Mouse (Mus musculus): Measurements from ENCODE around the gene Iqub. TPM values are rescaled to one million over a fixed set of nuclear protein-coding genes. Genes with fewer than 3 reads are reported as not detected.

The Iqub gene
- polyA plus RNA-seq, 1 experiment = 0.03 TPM

DNA sequence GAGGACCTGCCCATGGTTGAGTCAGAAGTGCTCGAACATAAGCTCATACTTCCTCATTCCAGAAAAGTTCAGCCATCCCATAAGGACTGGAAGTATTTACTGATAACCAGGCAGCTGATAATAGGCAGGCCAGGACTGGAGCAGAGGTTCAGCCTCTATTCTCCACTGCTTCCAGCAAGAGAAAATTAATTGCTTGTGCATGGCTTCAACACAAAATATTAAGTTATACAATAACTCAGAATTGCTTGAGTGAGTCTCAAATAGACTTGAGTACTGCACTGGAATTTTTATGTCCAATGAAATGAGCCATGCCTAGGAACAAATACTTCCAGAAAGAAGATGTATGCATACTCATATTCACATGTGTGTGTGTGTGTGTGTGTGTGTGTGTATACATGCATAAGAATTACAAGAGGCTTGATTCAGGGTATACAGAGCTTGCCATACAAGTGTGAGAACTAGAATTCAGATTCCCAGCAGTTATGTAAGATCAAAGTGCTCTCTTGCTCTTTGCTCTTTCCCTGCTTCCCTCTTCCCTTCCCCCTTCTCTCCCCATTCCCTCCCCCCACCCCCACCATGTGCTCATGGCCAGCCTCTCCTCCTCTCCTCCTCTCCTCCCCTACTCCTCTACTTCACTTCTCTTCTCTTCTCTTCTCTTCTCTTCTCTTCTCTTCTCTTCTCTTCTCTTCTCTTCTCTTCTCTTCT, 32.0 kb upstream of the Iqub start:
- Histone ChIP-seq H3K4me3 (ENCODE audit: insufficient read depth, low read depth, low read length) (no peak overlapping the region), H3K36me3 (ENCODE audit: control insufficient read depth, insufficient read depth, low read length) (no peaks in the 10 kb centered on the region), H3K27ac (ENCODE audit: insufficient read depth, low read depth, low read length) (peak overlapping the region; percentile 73), H3K4me1 (ENCODE audit: control insufficient read depth, insufficient read depth, low read length) (peaks cover 7% of the 10 kb centered on the region), H3K27me3 (replicated peaks; ENCODE audit: control insufficient read depth, insufficient read depth, low read length) (no peaks in the 10 kb centered on the region)
- TF ChIP-seq CTCF (conservative IDR thresholded peaks at IDR 0.05; ENCODE audit: insufficient read depth, insufficient read length, low read depth, low read length) = no peak
- TF ChIP-seq POLR2A (IDR thresholded peaks at IDR 0.05; ENCODE audit: low read depth, low read length) = no peak
- peak; percentile 79 for DNase-seq
- WGBS = 15% methylated on average over 1 of the region's 1 CpGs

DNA sequence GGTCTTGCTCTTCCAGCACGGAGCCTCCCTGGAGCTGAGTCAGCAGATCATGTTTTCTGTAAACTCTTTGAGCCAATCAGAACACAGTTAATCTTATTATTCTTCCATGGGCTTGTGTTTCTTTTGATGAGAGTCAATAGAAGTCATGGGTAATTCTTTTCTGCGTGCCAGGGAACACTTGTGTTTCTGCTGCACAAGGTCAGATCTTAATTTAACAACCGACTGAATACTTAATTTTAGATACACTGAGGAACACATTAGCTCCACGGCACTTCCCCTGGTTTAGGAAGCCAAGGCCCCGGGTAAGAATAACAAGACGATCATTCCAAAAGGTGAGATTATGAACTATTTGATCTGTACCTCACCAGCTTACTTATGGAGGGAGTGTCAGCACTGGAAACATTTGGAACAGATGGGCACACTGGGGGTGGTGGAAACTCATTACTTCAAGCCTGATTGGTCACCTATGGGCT, 28.3 kb upstream of the Iqub start:
- Histone ChIP-seq H3K4me3 (ENCODE audit: insufficient read depth, low read depth, low read length) (no peak overlapping the region), H3K36me3 (ENCODE audit: control insufficient read depth, insufficient read depth, low read length) (no peaks in the 10 kb centered on the region), H3K27me3 (replicated peaks; ENCODE audit: control insufficient read depth, insufficient read depth, low read length) (no peaks in the 10 kb centered on the region), H3K4me1 (ENCODE audit: control insufficient read depth, insufficient read depth, low read length) (peaks cover 7% of the 10 kb centered on the region), H3K27ac (ENCODE audit: insufficient read depth, low read depth, low read length) (0 out of 2 replicates have a peak overlapping the region, but pooled peaks have one; percentile 41)
- TF ChIP-seq CTCF (conservative IDR thresholded peaks at IDR 0.05; ENCODE audit: insufficient read depth, insufficient read length, low read depth, low read length) (no peak), POLR2A (IDR thresholded peaks at IDR 0.05; ENCODE audit: low read depth, low read length) (no peak)
- 55% methylated on average over 6 of the region's 6 CpGs for WGBS
- no peak for DNase-seq

DNA sequence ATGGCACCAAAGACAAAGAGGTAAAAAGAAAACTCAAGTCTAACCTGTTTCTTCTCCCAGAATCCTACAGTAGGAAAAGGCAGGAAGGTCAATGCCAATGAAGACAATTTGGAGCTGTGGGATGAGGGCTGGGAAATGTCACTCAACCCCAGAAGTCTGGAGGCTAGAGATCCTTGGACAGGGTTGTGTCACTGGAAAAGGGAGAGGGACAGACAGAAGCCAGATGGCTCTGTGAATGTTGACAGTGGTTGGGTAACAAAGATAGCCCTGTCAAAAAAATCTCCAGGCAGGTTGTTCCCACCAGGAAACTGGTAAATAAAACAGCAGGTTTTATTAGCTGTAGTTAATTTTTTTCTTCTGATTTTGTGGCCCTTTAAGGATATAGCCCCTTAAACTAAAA, 27.5 kb upstream of the Iqub start:
- no peak for TF ChIP-seq POLR2A (IDR thresholded peaks at IDR 0.05; ENCODE audit: low read depth, low read length)
- TF ChIP-seq CTCF (conservative IDR thresholded peaks at IDR 0.05; ENCODE audit: insufficient read depth, insufficient read length, low read depth, low read length) = no peak
- no peak for DNase-seq
- no peak overlapping the region for H3K4me3 ChIP-seq (ENCODE audit: insufficient read depth, low read depth, low read length)
- H3K27ac ChIP-seq (ENCODE audit: insufficient read depth, low read depth, low read length) = no peak overlapping the region
- no peaks in the 10 kb centered on the region for H3K36me3 ChIP-seq (ENCODE audit: control insufficient read depth, insufficient read depth, low read length)
- peaks cover 7% of the 10 kb centered on the region for H3K4me1 ChIP-seq (ENCODE audit: control insufficient read depth, insufficient read depth, low read length)
- no peaks in the 10 kb centered on the region for H3K27me3 ChIP-seq (replicated peaks; ENCODE audit: control insufficient read depth, insufficient read depth, low read length)

DNA sequence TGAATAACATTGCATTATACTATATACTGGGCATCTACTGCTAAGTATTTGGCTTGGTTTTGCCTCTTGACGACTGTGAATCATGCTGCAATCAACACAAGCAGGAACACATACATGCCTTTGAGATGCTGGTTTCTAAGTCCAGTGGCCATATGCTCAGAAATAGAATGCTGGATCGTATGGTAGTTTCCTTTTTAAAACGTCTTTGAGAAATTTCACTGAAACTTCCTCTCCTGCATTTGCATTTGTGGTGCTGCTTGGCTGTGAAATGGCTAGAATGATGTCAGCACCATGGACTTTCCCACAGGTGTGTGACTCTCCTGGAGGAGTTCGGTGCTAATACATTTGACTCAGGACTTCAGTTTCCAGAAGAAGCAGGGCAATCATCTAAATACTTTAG, 25.2 kb upstream of the Iqub start:
- 67% methylated on average over 4 of the region's 4 CpGs for WGBS
- no peak overlapping the region for H3K4me3 ChIP-seq (ENCODE audit: insufficient read depth, low read depth, low read length)
- DNase-seq = no peak
- no peaks in the 10 kb centered on the region for H3K27me3 ChIP-seq (replicated peaks; ENCODE audit: control insufficient read depth, insufficient read depth, low read length)
- TF ChIP-seq CTCF (conservative IDR thresholded peaks at IDR 0.05; ENCODE audit: insufficient read depth, insufficient read length, low read depth, low read length) = no peak
- no peak for TF ChIP-seq POLR2A (IDR thresholded peaks at IDR 0.05; ENCODE audit: low read depth, low read length)
- no peaks in the 10 kb centered on the region for H3K4me1 ChIP-seq (ENCODE audit: control insufficient read depth, insufficient read depth, low read length)
- H3K36me3 ChIP-seq (ENCODE audit: control insufficient read depth, insufficient read depth, low read length) = no peaks in the 10 kb centered on the region
- H3K27ac ChIP-seq (ENCODE audit: insufficient read depth, low read depth, low read length) = no peak overlapping the region

DNA sequence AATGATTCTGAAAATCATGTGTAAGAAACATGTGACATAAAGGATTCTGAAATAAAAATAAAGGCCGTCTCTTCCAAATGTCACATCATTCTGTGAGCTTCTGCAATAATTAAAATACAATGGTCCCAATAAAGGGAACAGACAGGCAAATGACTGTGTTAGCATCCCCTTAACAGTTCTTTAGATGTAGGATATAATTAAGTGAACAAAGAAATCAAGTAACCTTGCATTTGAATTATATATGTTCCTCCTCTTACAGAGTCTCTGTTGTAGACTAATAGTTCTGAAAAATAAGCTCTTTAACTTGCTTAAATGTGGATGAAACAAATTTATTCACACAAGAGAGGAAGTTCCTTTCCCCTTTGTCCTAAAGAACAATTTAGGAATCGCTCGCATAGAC, 23.6 kb upstream of the Iqub start:
- H3K36me3 ChIP-seq (ENCODE audit: control insufficient read depth, insufficient read depth, low read length) = no peaks in the 10 kb centered on the region
- no peak overlapping the region for H3K27ac ChIP-seq (ENCODE audit: insufficient read depth, low read depth, low read length)
- WGBS = 81% methylated on average over 3 of the region's 3 CpGs
- no peaks in the 10 kb centered on the region for H3K4me1 ChIP-seq (ENCODE audit: control insufficient read depth, insufficient read depth, low read length)
- TF ChIP-seq POLR2A (IDR thresholded peaks at IDR 0.05; ENCODE audit: low read depth, low read length) (no peak), CTCF (conservative IDR thresholded peaks at IDR 0.05; ENCODE audit: insufficient read depth, insufficient read length, low read depth, low read length) (no peak)
- H3K4me3 ChIP-seq (ENCODE audit: insufficient read depth, low read depth, low read length) = no peak overlapping the region
- H3K27me3 ChIP-seq (replicated peaks; ENCODE audit: control insufficient read depth, insufficient read depth, low read length) = no peaks in the 10 kb centered on the region
- no peak for DNase-seq

DNA sequence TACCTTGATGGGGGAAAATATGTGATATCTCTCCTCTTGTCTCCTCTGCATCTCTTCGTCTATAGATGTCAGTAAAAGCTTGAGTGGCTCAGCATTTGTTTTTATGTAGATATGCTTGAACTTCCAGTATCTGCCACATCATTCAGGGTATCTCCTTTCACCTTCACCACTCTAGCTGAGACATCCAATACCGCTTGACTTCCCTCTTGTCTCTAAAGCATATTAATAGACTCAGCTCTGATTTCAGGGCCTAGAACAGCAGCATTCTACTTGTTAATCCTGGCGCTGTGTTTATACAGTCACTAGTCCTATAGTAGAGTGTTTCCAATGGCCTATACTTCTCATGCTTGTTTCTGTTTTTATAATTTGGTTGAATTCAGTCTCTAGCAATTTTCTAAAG, 17.9 kb upstream of the Iqub start:
- Histone ChIP-seq H3K4me3 (ENCODE audit: insufficient read depth, low read depth, low read length) (no peak overlapping the region), H3K36me3 (ENCODE audit: control insufficient read depth, insufficient read depth, low read length) (no peaks in the 10 kb centered on the region)

DNA sequence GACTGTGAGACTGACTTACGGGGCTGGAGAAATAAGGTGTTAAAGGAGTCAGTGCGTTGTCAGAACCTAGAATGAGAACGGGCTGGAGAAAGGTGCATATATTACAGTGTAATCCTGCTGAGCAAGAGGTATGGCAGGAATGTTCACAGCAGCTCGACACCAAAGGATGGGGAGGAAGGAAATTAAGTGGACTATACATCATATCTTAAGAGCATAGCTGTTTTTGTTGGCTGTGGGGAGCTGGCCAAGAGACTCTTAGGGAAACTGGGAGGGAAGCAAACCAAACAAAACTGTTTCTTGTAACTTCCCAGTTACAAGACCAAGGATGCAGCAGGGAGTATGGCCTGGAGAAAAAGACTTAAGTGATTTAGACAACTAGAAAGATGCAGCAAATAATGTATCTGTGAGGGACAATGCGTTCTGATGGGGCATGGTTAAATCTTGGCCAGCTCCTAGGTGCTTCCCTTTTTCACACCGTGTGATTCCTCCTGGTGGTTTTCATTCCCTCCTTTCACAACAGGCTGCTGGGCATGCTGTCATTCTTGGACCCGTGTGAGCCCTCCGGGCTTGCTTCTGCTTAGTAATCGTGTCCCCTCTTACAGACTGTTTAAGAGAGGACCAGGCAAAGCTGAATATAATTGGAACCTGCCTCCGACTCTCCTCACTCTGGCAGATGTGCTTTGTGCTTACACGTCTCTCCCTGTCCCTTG, 16.0 kb upstream of the Iqub start:
- H3K27me3 ChIP-seq (replicated peaks; ENCODE audit: control insufficient read depth, insufficient read depth, low read length) = no peaks in the 10 kb centered on the region
- TF ChIP-seq POLR2A (IDR thresholded peaks at IDR 0.05; ENCODE audit: low read depth, low read length) (no peak), CTCF (conservative IDR thresholded peaks at IDR 0.05; ENCODE audit: insufficient read depth, insufficient read length, low read depth, low read length) (no peak)
- peaks cover 21% of the 10 kb centered on the region; the same call in 1 of the 2 replicates for H3K4me1 ChIP-seq (ENCODE audit: control insufficient read depth, insufficient read depth, low read length)
- 30% methylated on average over 11 of the region's 11 CpGs for WGBS
- H3K27ac ChIP-seq (ENCODE audit: insufficient read depth, low read depth, low read length) = peak overlapping the region; percentile 84
- H3K4me3 ChIP-seq (ENCODE audit: insufficient read depth, low read depth, low read length) = peak overlapping the region; percentile 29; the same call in 1 of the 2 replicates
- no peak for DNase-seq
- H3K36me3 ChIP-seq (ENCODE audit: control insufficient read depth, insufficient read depth, low read length) = no peaks in the 10 kb centered on the region

More for the DNA sequence above, 17.9 kb upstream of the Iqub start:
- Histone ChIP-seq H3K27ac (ENCODE audit: insufficient read depth, low read depth, low read length) (no peak overlapping the region), H3K4me1 (ENCODE audit: control insufficient read depth, insufficient read depth, low read length) (peaks cover 16% of the 10 kb centered on the region; the same call in 1 of the 2 replicates), H3K27me3 (replicated peaks; ENCODE audit: control insufficient read depth, insufficient read depth, low read length) (no peaks in the 10 kb centered on the region)
- DNase-seq = no peak
- TF ChIP-seq POLR2A (IDR thresholded peaks at IDR 0.05; ENCODE audit: low read depth, low read length) (no peak), CTCF (conservative IDR thresholded peaks at IDR 0.05; ENCODE audit: insufficient read depth, insufficient read length, low read depth, low read length) (no peak)
- 80% methylated on average over 3 of the region's 3 CpGs for WGBS
